Mouse (Mus musculus) layer of hippocampus, adult 9-10 months (tissue): ENCODE results near the gene Pola2.

Experiments used
- DNase-seq: peaks from one replicate; pipeline ENCODE4 v3.0.0; 2022; ENCODE audit warnings: low spot score

The Pola2 gene

DNA sequence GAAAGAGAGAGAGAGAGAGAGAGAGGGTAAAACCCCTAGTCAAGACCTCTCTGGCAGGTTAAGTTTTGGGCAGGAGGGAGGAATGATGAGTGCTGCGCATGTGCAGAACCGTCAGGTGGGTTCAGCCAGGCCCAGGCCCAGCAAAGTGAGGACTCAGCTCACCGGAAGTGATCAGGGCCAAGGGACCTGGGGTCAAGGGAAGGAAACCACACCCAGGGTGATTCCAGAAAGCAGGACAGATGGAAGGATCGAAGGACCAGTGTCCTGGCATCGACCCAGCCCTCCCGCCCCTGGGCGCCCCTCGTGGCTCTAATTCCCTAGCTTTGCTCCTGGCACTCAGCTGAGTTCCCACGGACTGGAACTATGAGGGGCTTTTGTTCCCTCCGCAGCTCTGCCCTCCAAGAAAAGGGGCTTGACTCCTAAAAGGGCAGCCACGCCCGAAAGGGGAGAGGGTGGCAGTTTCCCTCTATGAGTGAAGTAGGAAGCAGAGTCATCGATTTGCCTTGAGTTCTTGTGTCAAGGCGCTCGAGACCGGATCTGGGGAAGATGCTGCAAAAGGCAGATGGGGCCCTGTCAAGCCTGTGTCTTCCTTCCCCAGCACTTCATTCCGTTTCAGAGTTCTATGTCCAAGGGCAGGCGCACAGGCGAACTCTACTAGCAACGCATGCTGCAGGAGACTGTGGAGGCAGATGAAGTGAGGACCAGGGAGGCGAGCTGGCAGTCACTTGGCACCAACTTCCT lies 26.7 kb downstream of the Pola2 start:
- no peak for DNase-seq

GRCm38 (mm10) chr19:5935691-5936090 lies 28.3 kb downstream of the Pola2 start:
- no peak for DNase-seq

GRCm38 (mm10) chr19:5935266-5935665 lies 28.7 kb downstream of the Pola2 start:
- no peak for DNase-seq

GRCm38 (mm10) chr19:5929634-5930596 lies 34.1 kb downstream of the Pola2 start:
- no peak for DNase-seq

DNA sequence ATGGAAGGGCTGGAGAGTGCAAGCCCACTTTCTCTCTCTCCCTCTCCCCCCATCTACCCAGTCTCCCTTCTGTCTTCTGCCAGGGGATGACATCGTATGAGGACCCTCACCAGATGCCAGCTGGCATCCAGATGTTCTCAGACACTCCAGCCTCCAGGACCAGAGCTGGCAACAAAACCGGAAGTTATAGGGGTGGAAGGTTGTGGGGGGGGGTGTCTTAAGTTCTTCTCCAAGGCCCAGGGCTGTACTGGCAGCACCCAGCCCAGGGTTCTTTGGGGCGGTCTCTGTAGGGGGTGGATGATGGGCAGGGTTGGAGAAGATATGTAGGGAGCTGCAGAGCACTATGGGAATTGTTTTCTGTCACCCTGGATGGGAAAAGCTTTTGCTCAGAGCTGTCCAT lies 35.5 kb downstream of the Pola2 start:
- DNase-seq = no peak

- DNase-seq = no peak
These were observed 35.9 kb downstream of the Pola2 start for GRCm38 (mm10) chr19:5928104-5928503.

DNA sequence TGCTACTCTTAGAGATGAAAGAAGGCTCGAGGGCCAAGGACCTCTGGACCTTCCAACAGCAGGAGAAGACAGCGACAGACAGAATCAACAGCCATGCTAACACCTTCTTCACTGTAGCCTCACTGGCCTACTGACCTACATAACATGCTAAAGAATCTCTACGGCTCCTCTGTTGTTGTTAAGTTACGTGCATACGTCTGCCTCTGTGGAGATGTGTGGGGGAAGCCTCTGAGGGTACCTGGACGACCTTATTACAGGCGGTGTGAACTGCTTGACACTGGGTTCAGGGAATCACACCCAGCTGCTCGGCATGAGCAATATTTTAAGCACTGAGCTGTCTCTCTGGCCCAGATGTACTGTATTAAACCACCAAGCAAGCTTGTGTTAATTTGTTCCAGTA lies 36.5 kb downstream of the Pola2 start:
- DNase-seq = no peak

GRCm38 (mm10) chr19:5927026-5927425 lies 37.0 kb downstream of the Pola2 start:
- DNase-seq = no peak

DNA sequence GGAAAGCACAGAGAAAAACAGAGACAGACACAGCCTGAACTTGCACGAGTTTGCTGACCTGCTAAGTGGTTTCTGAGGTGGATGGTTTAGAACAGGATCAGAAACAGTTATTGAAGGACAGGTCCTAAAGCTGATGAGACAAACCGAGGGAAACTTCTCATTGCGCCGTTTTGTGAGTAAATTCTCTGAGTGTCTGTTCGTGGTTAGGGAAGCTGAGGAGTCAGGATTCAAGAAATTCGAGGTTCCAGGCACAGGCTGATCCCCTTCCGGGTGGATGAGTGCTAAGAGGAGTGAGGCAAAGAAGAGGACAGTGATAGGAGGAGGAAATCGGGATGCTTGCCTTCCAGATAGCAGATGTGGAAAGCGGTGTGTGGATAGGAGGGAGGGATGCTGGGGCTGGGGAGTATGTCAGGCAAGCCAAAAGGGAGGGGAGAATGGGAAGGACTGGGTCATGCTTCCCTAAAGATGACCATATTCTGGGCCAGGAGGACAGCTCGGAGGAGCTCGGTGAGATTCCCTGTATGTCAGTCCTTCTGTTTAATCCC lies 38.6 kb downstream of the Pola2 start:
- DNase-seq = no peak

GRCm38 (mm10) chr19:5924713-5925093 lies 39.3 kb downstream of the Pola2 start, which contains the start of gene Cdc42ep2:
TSS of gene Cdc42ep2 (minus strand) at chr19:5924816.
- peak; percentile 63 for DNase-seq

- DNase-seq = peak; percentile 81
These were observed 39.9 kb downstream of the Pola2 start for GRCm38 (mm10) chr19:5923990-5924712.

- no peak for DNase-seq
These were observed 41.0 kb downstream of the Pola2 start for GRCm38 (mm10) chr19:5922963-5923362.

GRCm38 (mm10) chr19:5922119-5922942 lies 41.7 kb downstream of the Pola2 start:
- no peak for DNase-seq

GRCm38 (mm10) chr19:5921715-5922114 lies 42.3 kb downstream of the Pola2 start:
- no peak for DNase-seq

GRCm38 (mm10) chr19:5913007-5913719 lies 50.8 kb downstream of the Pola2 start, which contains the start of gene Dpf2:
TSS of gene Dpf2 (minus strand) at chr19:5913010.
- DNase-seq = no peak

DNA sequence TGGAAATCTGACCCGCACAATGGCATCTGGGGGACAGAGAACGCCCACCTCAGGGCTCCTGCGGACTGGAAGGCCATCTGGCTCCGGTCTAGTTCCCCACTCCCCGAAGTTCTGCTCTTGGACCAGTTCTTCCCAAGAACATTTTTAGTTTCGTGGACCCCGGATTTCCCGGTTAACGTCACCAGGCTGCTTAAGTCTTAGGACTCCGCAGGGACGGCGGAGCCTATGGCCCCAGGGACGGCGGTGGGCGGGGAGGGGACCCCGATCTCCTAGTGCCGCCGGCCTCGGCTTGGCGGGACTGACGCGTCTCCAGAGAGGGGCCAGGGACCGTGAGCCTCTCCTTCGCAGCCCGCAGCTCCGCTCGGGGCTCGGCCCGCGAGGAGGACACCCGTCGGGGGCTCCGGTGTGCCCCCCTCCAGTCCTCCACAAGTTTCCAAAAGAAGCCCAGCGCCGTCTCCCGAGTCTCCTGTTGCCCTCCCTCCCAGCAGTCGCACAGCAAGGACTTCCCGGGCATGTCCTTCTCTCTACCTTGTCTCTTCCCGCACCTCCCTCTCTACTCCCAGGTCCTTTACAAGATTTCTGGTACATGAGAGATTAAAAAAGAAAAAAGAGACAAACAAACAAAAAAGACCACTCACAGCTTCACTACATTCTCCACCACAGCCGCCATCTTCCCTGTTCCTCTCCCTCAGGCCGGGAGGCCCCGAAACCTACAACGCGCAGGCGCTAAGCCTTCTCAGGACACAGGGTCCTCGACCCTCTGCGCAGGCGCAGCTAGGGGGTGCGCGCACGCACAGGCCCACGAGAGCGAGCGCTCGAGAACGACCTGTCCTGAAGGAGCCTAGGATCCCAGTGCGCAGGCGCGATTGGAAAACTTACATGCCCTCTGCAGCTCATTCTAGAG lies 51.6 kb downstream of the Pola2 start:
- DNase-seq = peak; percentile 94

GRCm38 (mm10) chr19:5911430-5912102 lies 52.4 kb downstream of the Pola2 start:
- no peak for DNase-seq

DNA sequence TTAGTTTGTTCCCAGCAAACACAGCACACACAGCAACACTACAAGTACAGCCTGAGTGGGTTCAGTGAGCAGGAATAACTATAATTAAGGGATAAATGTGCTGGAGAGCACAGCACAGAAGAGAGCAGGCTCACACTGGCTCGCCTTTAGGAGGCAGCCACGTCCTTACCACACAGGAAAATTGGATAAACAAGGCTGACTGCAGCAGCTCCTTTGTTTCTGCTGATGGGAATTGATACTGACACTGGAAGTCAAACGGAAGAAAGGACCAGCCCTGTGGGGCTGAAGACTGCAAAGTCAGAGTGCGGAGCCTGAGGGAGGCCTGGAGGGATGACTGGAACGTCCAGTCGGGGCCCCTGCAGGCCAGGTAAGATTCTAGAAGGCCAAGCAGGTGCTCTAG lies 53.8 kb downstream of the Pola2 start:
- no peak for DNase-seq

GRCm38 (mm10) chr19:5907275-5907674 lies 56.7 kb downstream of the Pola2 start:
- no peak for DNase-seq
